Mouse (Mus musculus) CH12.LX (cell line): ENCODE measurements around the gene AI467606.

Source experiments
- CHD2 ChIP-seq: IDR thresholded peaks from 2 replicates; pipeline ENCODE4 v1.6.1; 2011; ENCODE audit warnings: low read length, improper control_type of control experiment
- CTCF ChIP-seq, 2 experiments: IDR thresholded peaks in 1 of 2; conservative IDR thresholded peaks in 1 of 2; 2 replicates each; pipeline ENCODE4 v1.5.1; 2011 to 2012; ENCODE audit warnings: low read depth in 2 of 2, low read length in 2 of 2, improper control_type of control experiment in 1 of 2, inconsistent platforms in 1 of 2, mild to moderate bottlenecking in 1 of 2, moderate library complexity in 1 of 2
- KAT2A ChIP-seq: IDR thresholded peaks from 2 replicates; pipeline ENCODE4 v1.6.1; 2012; ENCODE audit warnings: low read length, improper control_type of control experiment, inconsistent platforms; ENCODE audit not compliant: insufficient replicate concordance
- POLR2A ChIP-seq: IDR thresholded peaks from 2 replicates; pipeline ENCODE4 v1.6.1; 2011; ENCODE audit warnings: low read depth, mild to moderate bottlenecking, improper control_type of control experiment, low read length
- POLR2AphosphoS2 ChIP-seq: IDR thresholded peaks from 2 replicates; pipeline ENCODE4 v1.6.1; 2011; ENCODE audit warnings: low read depth, low read length, improper control_type of control experiment
- RCOR1 ChIP-seq: conservative IDR thresholded peaks from 2 replicates; pipeline ENCODE4 v1.6.1; 2012; ENCODE audit warnings: low read depth, mild to moderate bottlenecking, inconsistent platforms, low read length, improper control_type of control experiment
- SIN3A ChIP-seq: IDR thresholded peaks from 2 replicates; pipeline ENCODE4 v1.6.1; 2012; ENCODE audit warnings: low read length, improper control_type of control experiment, inconsistent platforms
- UBTF ChIP-seq: IDR thresholded peaks from 2 replicates; pipeline ENCODE4 v1.6.1; 2012; ENCODE audit warnings: low read depth, mild to moderate bottlenecking, inconsistent platforms, low read length, improper control_type of control experiment, moderate library complexity
- ZMIZ1 ChIP-seq: IDR thresholded peaks from 2 replicates; pipeline ENCODE4 v1.6.1; 2012; ENCODE audit warnings: low read depth, mild to moderate bottlenecking, inconsistent platforms, low read length, improper control_type of control experiment

- TF ChIP-seq CTCF (conservative IDR thresholded peaks at IDR 0.05 in 1 of 2, IDR thresholded peaks at IDR 0.05 in 1 of 2; ENCODE audit: low read depth in 2 of 2, low read length in 2 of 2) (no peak), ZMIZ1 (no peak), RCOR1 (no peak), POLR2AphosphoS2 (no peak), SIN3A (no peak), CHD2 (no peak), UBTF (no peak), KAT2A (no peak), POLR2A (no peak)
Measured at GRCm38 (mm10) chr7:127073221-127073620, 17.9 kb upstream of the AI467606 start.
